Mouse (Mus musculus): ENCODE results near the gene Tnnc2.

- TF ChIP-seq POLR2A (IDR thresholded peaks at IDR 0.05; ENCODE audit: borderline replicate concordance, low read depth, low read length) (no peak), CTCF (IDR thresholded peaks at IDR 0.05; ENCODE audit: low read depth, low read length) (no peak)
These were observed 35.6 kb upstream of the Tnnc2 start for GRCm38 (mm10) chr2:164815348-164815747.

All from bone marrow macrophage, adult 2 months (primary cell).